Mouse (Mus musculus) natural killer cell, adult 2 months (primary cell): ENCODE results near the gene Banp.

Experiments used
- DNase-seq, 2 experiments: peaks; one replicate each; pipeline ENCODE4 v3.0.0; 2022; ENCODE audit warnings: low spot score in 2 of 2

Gene Banp

GRCm38 (mm10) chr8:122058951-122059350 is 109.4 kb downstream of the Banp start:
- no peak for DNase-seq

GRCm38 (mm10) chr8:122062508-122063223 is 113.1 kb downstream of the Banp start:
- no peak for DNase-seq

- no peak for DNase-seq
Observed at GRCm38 (mm10) chr8:122064353-122064752, 114.8 kb downstream of the Banp start.

- DNase-seq, result no peak
Observed at GRCm38 (mm10) chr8:122067783-122068505, 118.4 kb downstream of the Banp start.

- DNase-seq, result no peak
Observed at GRCm38 (mm10) chr8:122068609-122069008, 119.1 kb downstream of the Banp start.

- no peak for DNase-seq
Observed at GRCm38 (mm10) chr8:122069281-122069680, 119.7 kb downstream of the Banp start.

- DNase-seq, result no peak
Observed at GRCm38 (mm10) chr8:122071193-122071592, 121.6 kb downstream of the Banp start.

- no peak for DNase-seq
Observed at GRCm38 (mm10) chr8:122073964-122074363, 124.4 kb downstream of the Banp start.

GRCm38 (mm10) chr8:122074442-122074841 is 124.9 kb downstream of the Banp start:
- DNase-seq, result no peak

- DNase-seq, result no peak
Observed at GRCm38 (mm10) chr8:122074977-122075376, 125.4 kb downstream of the Banp start.

GRCm38 (mm10) chr8:122076183-122076842 is 126.8 kb downstream of the Banp start:
- DNase-seq, result no peak

GRCm38 (mm10) chr8:122078321-122078720 is 128.8 kb downstream of the Banp start:
- no peak for DNase-seq
